Mouse (Mus musculus) gastrocnemius, postnatal 25 days (tissue): ENCODE data around the gene Speer4d. TPM values are rescaled to one million over a fixed set of nuclear protein-coding genes. Genes with fewer than 3 reads are reported as not detected.
"Not testable (repeated sequence)": the region's sequence is repeated elsewhere in the genome, so short reads cannot be mapped to it uniquely, and the experiment has no call there.

Experiments
- DNase-seq: peaks from one replicate; pipeline ENCODE4 v3.0.0; 2022
- long read RNA-seq, 2 experiments: library from polyadenylated mRNA; stranded (forward); transcript quantifications; one replicate each; pipeline ENCODE4 v2.0.0; 2021
- total RNA-seq, 2 experiments: library from RNA; stranded (reverse); gene quantifications; 1 replicate in 1 of 2; 2 replicates in 1 of 2; pipeline ENCODE4 v1.2.3; 2021

The Speer4d gene
- not detected for total RNA-seq
- long read RNA-seq, experiment 1 = 0 reads
- long read RNA-seq, experiment 2 = 0 reads

- not testable (repeated sequence) for DNase-seq
Measured at GRCm38 (mm10) chr5:15618764-15619163, at the start of gene Speer4d. TSS of gene Speer4d (plus strand) at chr5:15619064.

GRCm38 (mm10) chr5:15573735-15574134, 45.1 kb upstream of the Speer4d start:
- DNase-seq = not testable (repeated sequence)

- not testable (repeated sequence) for DNase-seq
Measured at GRCm38 (mm10) chr5:15577033-15577432, 41.8 kb upstream of the Speer4d start, which contains the start of gene Gm21083. TSS of gene Gm21083 (plus strand) at chr5:15577333.

DNA sequence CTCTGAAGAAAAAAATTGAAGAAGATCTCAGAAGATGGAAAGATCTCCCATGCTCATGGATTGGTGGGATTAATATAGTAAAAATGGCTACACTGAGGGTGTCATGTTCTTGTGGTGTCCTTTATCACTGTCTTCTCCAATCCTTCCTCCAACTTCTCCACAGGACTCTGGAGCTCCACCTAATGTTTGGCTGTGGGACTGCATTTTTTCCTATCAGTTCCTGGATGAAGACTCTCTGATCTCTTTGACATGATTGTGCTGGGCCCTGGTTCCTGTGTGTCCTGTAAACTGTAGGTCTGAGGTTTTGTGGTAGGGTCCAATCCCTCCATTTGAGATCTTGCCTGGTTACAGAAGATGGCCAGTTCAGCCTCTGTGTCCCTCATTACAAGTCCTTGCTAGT, 32.5 kb upstream of the Speer4d start:
- not testable (repeated sequence) for DNase-seq

DNA sequence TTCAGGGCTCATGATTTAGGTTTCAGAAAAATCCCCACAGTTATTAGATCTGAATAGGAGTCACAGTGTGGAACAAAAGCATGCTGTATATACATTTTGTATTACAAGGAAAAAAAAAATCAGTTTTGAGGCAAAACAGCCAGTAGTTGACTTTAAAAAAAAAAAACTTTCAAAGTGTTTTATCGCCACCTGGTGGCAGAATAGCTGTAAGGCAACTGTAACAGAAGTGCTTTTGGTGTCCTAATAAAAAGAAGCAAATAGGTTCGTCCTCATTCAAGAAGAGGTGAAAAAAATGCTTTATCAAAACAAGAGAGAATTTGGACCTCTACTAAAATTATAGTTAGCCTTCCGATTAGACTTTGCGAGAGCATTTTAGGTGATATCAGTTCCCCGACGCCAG, 30.6 kb upstream of the Speer4d start:
- DNase-seq = not testable (repeated sequence)

DNA sequence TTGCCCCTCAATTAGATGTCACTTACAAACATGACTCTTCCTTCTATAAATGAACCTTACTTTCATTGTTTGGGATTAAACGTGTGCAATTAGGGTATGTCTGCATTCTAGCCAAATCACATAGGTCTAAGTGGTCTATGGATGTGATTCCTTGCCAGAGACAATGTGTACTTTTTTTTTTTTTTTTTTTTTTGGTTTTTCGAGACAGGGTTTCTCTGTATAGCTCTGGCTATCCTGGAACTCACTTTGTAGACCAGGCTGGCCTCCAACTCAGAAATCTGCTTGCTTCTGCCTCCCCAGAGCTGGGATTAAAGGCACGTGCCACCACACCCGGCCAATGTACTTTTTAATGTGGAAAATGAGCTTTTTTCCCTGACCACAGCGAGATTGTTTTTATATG, 28.2 kb upstream of the Speer4d start:
- not testable (repeated sequence) for DNase-seq

GRCm38 (mm10) chr5:15591577-15591976, 27.3 kb upstream of the Speer4d start:
- DNase-seq = not testable (repeated sequence)

- not testable (repeated sequence) for DNase-seq
Measured at GRCm38 (mm10) chr5:15598831-15599230, 20.0 kb upstream of the Speer4d start.

- DNase-seq = not testable (repeated sequence)
Measured at GRCm38 (mm10) chr5:15600342-15600741, 18.5 kb upstream of the Speer4d start.

DNA sequence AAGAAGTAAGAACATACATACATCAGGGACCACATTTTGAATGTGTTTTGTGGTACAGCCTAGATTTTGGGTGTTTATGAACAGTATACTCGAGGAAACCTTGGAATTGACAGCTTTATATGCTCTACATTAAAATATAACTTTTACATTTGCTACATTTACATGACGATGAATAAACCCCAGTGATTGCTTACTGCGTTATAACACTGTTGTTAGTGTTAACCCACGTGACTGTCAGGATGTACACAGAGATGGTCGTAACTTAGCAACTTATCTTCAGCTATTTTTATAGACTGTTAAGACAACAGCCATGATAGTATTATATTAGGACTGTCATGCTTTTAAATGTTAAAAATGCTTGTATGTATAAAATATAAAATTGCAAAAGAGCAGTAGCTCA, 17.4 kb upstream of the Speer4d start:
- not testable (repeated sequence) for DNase-seq

DNA sequence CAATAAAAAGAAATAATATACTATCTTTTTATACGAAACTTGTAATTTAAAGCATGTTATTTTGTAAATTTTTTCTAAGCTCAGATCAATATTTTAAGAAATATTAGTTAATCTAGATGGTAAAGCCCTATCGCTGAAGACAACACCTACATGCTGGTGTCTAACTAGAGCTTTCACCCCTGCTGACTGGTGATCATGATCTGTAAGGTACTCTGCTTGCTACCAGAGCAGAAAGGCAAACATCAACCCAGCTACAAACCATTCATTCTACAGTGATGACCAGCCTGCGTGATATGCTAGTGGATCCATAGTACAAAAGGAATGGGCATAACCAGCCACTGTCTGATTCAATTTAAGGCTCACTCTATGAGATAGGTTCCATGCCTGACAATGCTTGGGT, 16.9 kb upstream of the Speer4d start:
- DNase-seq = not testable (repeated sequence)

GRCm38 (mm10) chr5:15602424-15602947, 16.4 kb upstream of the Speer4d start:
- DNase-seq = not testable (repeated sequence)

DNA sequence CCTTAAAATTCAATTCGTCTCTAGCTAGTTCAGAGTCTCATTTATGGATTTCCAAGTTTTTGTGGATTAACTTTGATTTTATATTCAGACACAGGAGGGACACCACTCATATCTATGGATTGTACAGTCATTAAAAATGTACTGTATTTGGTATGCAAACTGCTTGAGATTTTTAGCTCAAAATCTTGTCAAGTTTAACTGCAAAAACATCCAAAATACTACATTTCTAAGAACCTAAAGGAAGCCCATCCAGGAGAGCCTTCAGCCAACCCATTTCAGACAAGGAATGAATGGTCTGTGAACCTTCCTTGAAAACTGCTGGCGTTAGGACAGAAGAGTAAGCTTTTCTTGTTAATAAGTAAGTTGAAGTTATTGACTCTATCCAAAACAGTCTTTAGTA, 15.9 kb upstream of the Speer4d start:
- DNase-seq = not testable (repeated sequence)

DNA sequence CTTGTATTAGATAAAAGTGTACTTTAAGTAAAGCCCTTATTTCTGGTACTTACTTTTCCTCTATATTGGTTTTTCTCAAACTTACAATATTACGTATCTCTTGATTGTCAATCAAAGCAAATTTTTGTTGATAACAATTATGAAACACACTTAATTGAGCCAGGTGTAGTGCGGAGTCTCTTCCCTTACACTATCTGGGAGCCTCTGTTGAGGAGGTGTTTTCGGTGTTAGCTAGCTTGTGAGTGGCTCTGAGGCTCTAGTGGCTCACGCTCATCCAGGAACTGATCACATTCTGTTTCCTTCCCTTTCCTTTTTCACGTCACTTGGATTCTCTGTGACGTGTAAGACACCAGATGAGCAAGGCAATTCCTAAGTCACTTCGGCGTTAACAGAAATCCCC, 15.3 kb upstream of the Speer4d start:
- DNase-seq = not testable (repeated sequence)

GRCm38 (mm10) chr5:15606677-15607076, 12.2 kb upstream of the Speer4d start:
- DNase-seq = peak; percentile 6

- not testable (repeated sequence) for DNase-seq
Measured at GRCm38 (mm10) chr5:15610695-15611094, 8.2 kb upstream of the Speer4d start.

- not testable (repeated sequence) for DNase-seq
Measured at GRCm38 (mm10) chr5:15616195-15616594, 2.7 kb upstream of the Speer4d start.

- not testable (repeated sequence) for DNase-seq
Measured at GRCm38 (mm10) chr5:15628136-15628535, 9.3 kb downstream of the Speer4d start.

- DNase-seq = not testable (repeated sequence)
Measured at GRCm38 (mm10) chr5:15630068-15630467, 11.2 kb downstream of the Speer4d start.

- DNase-seq = not testable (repeated sequence)
Measured at GRCm38 (mm10) chr5:15637637-15638036, 18.8 kb downstream of the Speer4d start.

GRCm38 (mm10) chr5:15645707-15646106, 26.8 kb downstream of the Speer4d start:
- DNase-seq = not testable (repeated sequence)

DNA sequence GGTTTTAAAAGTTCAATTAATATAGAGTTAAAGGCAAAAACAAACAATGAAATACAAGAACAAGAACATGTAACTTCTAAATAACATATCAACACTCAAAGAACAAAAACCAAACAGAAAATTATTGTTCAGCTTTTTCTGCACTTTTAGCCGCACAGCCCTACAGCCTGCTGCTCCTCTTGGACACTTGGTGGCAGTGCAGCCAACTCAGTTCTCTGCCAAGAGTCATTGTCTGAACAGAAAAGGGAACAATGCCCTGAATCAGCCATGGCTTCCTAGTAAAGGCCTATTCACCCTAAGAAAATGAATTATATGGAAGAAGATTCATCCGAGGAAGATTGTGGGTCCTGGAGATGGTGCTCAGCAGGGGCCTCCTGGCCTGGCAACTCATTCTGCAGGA, 33.5 kb downstream of the Speer4d start:
- DNase-seq = not testable (repeated sequence)

GRCm38 (mm10) chr5:15656959-15657358, 38.1 kb downstream of the Speer4d start, which contains the start of gene 4930572O03Rik:
TSS of gene 4930572O03Rik (minus strand) at chr5:15657059.
- DNase-seq = not testable (repeated sequence)

DNA sequence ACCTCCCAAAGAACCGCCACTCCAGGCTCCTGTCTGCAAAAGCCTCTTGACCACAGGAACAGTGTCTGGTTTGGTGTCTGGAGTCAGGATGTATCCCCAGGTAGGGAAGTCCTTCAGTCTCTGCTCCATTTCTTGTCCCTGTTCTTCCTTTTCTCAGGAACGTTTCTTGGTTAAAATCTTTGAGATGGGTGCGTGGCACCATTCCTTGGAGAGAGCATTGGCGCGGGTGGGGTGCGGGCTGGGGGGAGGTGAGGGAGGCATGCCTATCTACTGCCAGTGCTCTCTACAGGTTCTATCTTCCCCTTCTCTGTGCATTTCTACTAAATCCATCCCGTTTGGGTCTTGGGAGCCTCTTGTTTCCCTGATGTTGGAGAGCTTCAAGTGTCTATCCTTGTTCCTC, 45.0 kb downstream of the Speer4d start:
- not testable (repeated sequence) for DNase-seq
